Mouse (Mus musculus): ENCODE data around the gene Zc3h7a. TPM values are rescaled to one million over a fixed set of nuclear protein-coding genes. Genes with fewer than 3 reads are reported as not detected.
A peak's percentile ranks its signal among the peaks of the same experiment; 100 is the strongest.

Gene Zc3h7a
- polyA plus RNA-seq (2016; fragmentation: Nextera tagmentation; extraction: Ambion mirVana): 83.7 and 88.5 TPM in 2 replicates

DNA sequence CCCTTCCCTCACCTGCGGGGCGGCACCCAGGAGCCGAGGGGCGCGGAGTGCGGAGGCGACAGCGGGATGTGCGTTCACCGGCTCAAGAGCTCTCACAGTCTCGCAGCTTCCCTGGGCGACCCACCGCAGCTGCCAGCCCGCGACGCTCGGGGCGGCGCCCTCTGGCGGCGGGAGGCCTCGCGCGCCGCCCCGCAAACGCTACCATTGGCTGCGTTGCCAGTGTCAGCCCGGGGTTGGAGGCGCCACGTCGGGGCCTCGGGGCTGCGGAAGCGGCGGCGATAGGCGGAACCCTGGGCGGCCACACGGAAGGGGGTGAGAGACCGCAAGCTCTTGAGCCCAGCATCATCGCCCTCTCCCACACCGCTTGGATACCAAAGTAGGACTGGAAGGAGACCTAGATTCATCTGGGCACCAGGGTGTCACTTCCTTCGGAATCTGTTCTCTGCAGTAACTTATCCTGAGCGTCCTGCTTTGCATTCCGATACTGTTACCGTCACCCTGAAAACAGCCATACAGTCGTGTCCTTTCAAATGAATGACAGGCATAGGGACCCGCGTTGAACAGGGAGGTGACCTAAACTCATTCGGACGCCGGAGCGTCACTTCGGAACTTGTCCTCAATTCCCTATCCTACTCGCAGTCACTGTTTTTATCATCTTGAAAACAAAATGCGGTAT, at the start of gene Zc3h7a:
Gene Zc3h7a, minus strand, starts transcription at position 186 of the 676 bp plus-strand sequence.
- H3K4me3 ChIP-seq: peak within 1 kb of the TSS; percentile 92
- 0 out of 2 replicates have a peak, but pooled peaks cover 2% of the 10 kb centered on the region for H3K9me3 ChIP-seq
- H3K27ac ChIP-seq (replicated peaks): peak within 1 kb of the TSS; percentile 90
- no peaks in the 10 kb centered on the region for H3K36me3 ChIP-seq (replicated peaks)
- H3K27me3 ChIP-seq (replicated peaks; ENCODE audit: low read depth, poor library complexity, severe bottlenecking): peaks cover 10% of the 10 kb centered on the region; the same call in 1 of the 2 replicates
- peaks cover 28% of the 10 kb centered on the region for H3K4me1 ChIP-seq
- WGBS: under 1% methylated on average over 57 of the region's 57 CpGs
- peak; percentile 95 for DNase-seq (ENCODE audit: low spot score)

DNA sequence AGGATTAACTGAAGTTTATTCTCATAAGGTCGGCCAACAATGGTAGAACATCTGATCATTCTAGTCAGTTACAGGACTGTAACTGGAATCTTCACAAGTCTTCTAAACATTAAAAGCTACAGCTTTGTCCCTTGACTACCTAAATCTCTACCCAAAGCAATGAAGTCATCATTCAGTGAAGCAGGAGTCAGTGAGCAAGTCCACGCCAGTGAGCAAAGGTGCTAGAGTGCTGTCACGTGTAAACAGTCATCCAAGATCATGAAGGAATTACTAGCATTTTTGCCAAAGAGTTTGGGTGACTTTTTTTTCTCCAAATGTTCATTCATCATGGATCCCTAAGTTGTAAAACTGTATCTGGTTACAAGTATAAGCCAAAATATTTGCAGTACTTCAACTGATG, 41.6 kb upstream of the Zc3h7a start:
- 88% methylated on average over 3 of the region's 3 CpGs for WGBS
- H3K4me1 ChIP-seq: no peaks in the 10 kb centered on the region
- no peak overlapping the region for H3K27ac ChIP-seq (replicated peaks)
- H3K36me3 ChIP-seq (replicated peaks): peaks cover 100% of the 10 kb centered on the region
- H3K4me3 ChIP-seq: no peak overlapping the region
- DNase-seq (ENCODE audit: low spot score): no peak
- no peaks in the 10 kb centered on the region for H3K9me3 ChIP-seq
- no peaks in the 10 kb centered on the region for H3K27me3 ChIP-seq (replicated peaks; ENCODE audit: low read depth, poor library complexity, severe bottlenecking)

GRCm38 (mm10) chr16:11203600-11204390, 27.6 kb upstream of the Zc3h7a start:
- Histone ChIP-seq H3K27ac (replicated peaks) (peak overlapping the region; percentile 93), H3K36me3 (replicated peaks) (peaks cover 66% of the 10 kb centered on the region), H3K4me1 (peaks cover 30% of the 10 kb centered on the region), H3K4me3 (peak overlapping the region; percentile 95), H3K27me3 (replicated peaks; ENCODE audit: low read depth, poor library complexity, severe bottlenecking) (no peaks in the 10 kb centered on the region), H3K9me3 (no peaks in the 10 kb centered on the region)
- WGBS: 10% methylated on average over 24 of the region's 24 CpGs
- no peak for DNase-seq (ENCODE audit: low spot score)

DNA sequence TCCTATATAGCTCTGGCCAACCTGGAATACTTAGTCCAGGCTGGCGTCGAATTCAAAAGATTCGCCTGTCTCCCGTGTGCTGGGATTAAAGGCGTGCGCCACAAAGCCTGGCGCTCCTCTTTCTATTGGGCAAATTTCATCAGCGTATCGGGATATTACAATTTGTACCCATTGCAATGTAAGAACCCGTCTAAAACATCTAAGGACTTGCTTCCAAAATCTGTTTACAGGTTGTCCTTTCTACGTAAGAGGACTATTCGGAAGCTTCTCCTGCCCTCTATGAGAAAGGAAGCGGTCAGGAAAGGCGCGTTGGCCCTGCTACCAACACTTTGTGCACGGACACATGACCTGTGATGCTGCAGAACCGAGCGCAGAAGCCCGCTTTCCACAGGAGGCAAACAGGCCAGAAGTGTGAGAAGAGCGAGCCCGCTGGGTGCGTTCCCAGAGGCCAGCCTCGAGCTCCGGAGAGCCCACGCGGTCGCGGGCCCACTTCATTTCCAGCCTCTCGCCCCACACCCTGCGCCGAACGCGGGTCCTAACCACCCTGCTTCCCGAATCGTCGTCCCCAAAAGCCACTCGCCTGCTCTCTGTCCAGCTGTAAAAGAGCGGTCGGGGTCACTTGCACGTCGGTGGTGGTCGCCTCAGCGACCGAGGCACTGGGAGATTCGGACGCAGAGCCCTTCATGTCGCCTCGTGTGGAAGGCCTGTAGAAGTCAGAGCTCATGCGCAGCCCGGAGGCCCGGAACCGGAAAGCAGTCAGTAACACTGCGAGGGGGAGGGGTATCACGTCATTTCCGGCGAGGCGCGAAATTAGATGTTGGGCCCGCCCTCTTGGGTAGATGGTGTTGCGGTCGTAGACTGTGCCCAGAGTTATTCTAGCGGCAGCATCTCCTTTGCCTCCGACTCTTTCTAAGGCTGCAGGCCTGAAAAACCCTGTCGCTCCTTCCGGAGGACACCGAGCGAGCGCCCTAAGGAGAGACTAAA, 26.7 kb upstream of the Zc3h7a start, which contains the start of gene Rsl1d1:
Gene Rsl1d1, minus strand, starts transcription at position 761 of the 984 bp plus-strand sequence.
- peaks cover 36% of the 10 kb centered on the region for H3K4me1 ChIP-seq
- no peaks in the 10 kb centered on the region for H3K9me3 ChIP-seq
- peak; percentile 97 for DNase-seq (ENCODE audit: low spot score)
- under 1% methylated on average over 68 of the region's 68 CpGs for whole genome bisulfite sequencing
- H3K27ac ChIP-seq (replicated peaks): peak within 1 kb of the TSS; percentile 93
- peaks cover 66% of the 10 kb centered on the region for H3K36me3 ChIP-seq (replicated peaks)
- H3K4me3 ChIP-seq: peak within 1 kb of the TSS; percentile 95
- H3K27me3 ChIP-seq (replicated peaks; ENCODE audit: low read depth, poor library complexity, severe bottlenecking): no peaks in the 10 kb centered on the region

GRCm38 (mm10) chr16:11201740-11202394, 25.7 kb upstream of the Zc3h7a start:
- H3K36me3 ChIP-seq (replicated peaks): peaks cover 67% of the 10 kb centered on the region

DNA sequence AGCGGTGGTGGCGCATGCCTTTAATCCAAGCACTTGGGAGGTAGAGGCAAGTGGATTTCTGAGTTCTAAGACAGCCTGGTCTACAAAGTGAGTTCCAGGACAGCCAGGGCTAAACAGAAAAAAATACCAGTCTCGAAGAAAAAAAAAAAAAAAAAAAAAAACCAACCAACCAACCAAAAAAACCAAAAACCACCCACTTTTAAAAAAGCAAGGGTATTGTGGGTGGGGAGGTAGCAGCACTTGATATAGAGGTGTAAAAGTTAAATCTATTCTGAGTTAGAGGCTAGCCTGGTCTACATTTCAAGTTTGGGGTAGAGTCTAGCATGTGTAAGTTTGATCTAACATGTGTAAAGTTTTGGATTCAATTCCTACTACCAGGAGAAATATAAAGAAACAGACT, 24.1 kb upstream of the Zc3h7a start:
- peaks cover 71% of the 10 kb centered on the region for H3K36me3 ChIP-seq (replicated peaks)

More at GRCm38 (mm10) chr16:11201740-11202394, 25.7 kb upstream of the Zc3h7a start:
- H3K27ac ChIP-seq (replicated peaks): peak overlapping the region; percentile 93
- no peaks in the 10 kb centered on the region for H3K27me3 ChIP-seq (replicated peaks; ENCODE audit: low read depth, poor library complexity, severe bottlenecking)
- no peak for DNase-seq (ENCODE audit: low spot score)
- H3K9me3 ChIP-seq: no peaks in the 10 kb centered on the region
- H3K4me3 ChIP-seq: peak overlapping the region; percentile 95
- 67% methylated on average over 6 of the region's 6 CpGs for WGBS
- H3K4me1 ChIP-seq: peaks cover 36% of the 10 kb centered on the region

DNA sequence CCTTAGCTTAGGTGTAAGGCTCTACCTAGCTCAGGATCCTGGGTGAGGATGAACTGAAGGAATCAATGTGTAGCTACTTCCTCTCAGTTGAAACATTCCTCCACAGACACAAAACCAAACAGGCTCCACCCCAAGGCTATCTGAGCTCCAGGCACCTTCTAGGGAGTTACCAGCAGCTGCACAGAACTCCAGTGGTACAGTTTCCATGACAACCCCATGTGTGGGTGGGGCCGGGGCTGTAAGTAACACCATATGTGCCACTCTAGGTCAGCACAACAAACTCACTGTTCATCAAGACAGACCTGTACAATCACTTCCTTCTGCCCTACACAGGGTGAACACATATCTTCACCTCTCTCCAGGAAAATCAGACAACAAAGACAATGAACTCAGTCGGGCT, 22.3 kb upstream of the Zc3h7a start:
- 0 out of 2 replicates have a peak overlapping the region, but pooled peaks have one; percentile 12 for H3K4me3 ChIP-seq
- no peaks in the 10 kb centered on the region for H3K27me3 ChIP-seq (replicated peaks; ENCODE audit: low read depth, poor library complexity, severe bottlenecking)
- peaks cover 84% of the 10 kb centered on the region for H3K36me3 ChIP-seq (replicated peaks)
- 0 out of 2 replicates have a peak overlapping the region, but pooled peaks have one; percentile 51 for H3K27ac ChIP-seq (replicated peaks)
- peak; percentile 86 for DNase-seq (ENCODE audit: low spot score)
- 44% methylated on average over 2 of the region's 2 CpGs for WGBS
- peaks cover 20% of the 10 kb centered on the region for H3K4me1 ChIP-seq
- H3K9me3 ChIP-seq: no peaks in the 10 kb centered on the region

More for the DNA sequence above, 24.1 kb upstream of the Zc3h7a start:
- Histone ChIP-seq H3K4me3 (no peak overlapping the region), H3K9me3 (no peaks in the 10 kb centered on the region), H3K27ac (replicated peaks) (no peak overlapping the region), H3K4me1 (peaks cover 35% of the 10 kb centered on the region), H3K27me3 (replicated peaks; ENCODE audit: low read depth, poor library complexity, severe bottlenecking) (no peaks in the 10 kb centered on the region)
- DNase-seq (ENCODE audit: low spot score): no peak
- WGBS: 94% methylated on average over 3 of the region's 3 CpGs

- 91% methylated on average over 4 of the region's 4 CpGs for WGBS
- Histone ChIP-seq H3K36me3 (replicated peaks) (peaks cover 99% of the 10 kb centered on the region), H3K9me3 (no peaks in the 10 kb centered on the region), H3K4me3 (no peak overlapping the region), H3K4me1 (peaks cover 20% of the 10 kb centered on the region), H3K27me3 (replicated peaks; ENCODE audit: low read depth, poor library complexity, severe bottlenecking) (no peaks in the 10 kb centered on the region), H3K27ac (replicated peaks) (no peak overlapping the region)
- DNase-seq (ENCODE audit: low spot score): no peak
Observed at GRCm38 (mm10) chr16:11197052-11197451, 20.9 kb upstream of the Zc3h7a start.

GRCm38 (mm10) chr16:11193231-11193630, 17.0 kb upstream of the Zc3h7a start:
- Histone ChIP-seq H3K36me3 (replicated peaks) (peaks cover 83% of the 10 kb centered on the region), H3K27ac (replicated peaks) (no peak overlapping the region), H3K4me3 (no peak overlapping the region), H3K9me3 (no peaks in the 10 kb centered on the region), H3K27me3 (replicated peaks; ENCODE audit: low read depth, poor library complexity, severe bottlenecking) (no peaks in the 10 kb centered on the region), H3K4me1 (peaks cover under 1% of the 10 kb centered on the region)
- no peak for DNase-seq (ENCODE audit: low spot score)
- 91% methylated on average over 2 of the region's 2 CpGs for WGBS

GRCm38 (mm10) chr16:11190150-11190549, 14.0 kb upstream of the Zc3h7a start:
- Histone ChIP-seq H3K9me3 (no peaks in the 10 kb centered on the region), H3K27ac (replicated peaks) (no peak overlapping the region), H3K27me3 (replicated peaks; ENCODE audit: low read depth, poor library complexity, severe bottlenecking) (no peaks in the 10 kb centered on the region), H3K36me3 (replicated peaks) (peaks cover 53% of the 10 kb centered on the region), H3K4me1 (no peaks in the 10 kb centered on the region), H3K4me3 (no peak overlapping the region)
- DNase-seq (ENCODE audit: low spot score): no peak
- WGBS: 89% methylated on average over 7 of the region's 7 CpGs

DNA sequence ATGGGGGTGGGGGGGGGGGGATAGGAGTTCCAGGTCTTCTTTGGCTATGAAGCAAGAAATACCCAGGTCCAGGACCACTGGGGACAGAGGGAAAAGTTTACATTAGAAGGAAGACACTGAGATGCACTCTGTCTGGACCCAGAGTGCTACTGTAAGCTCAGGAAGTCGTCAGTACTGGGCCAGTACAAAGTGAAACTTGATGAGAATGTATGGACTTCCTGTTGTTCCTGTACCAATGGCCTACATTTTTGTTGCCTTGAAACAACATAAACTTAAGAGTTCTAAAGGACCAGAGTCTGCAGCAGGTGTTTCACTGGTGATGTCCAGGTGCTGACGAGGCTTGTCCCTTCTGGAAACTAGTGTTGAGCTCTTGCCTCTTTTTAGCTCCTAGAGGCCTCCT, 1.2 kb upstream of the Zc3h7a start:
- H3K27me3 ChIP-seq (replicated peaks; ENCODE audit: low read depth, poor library complexity, severe bottlenecking): peaks cover 10% of the 10 kb centered on the region; the same call in 1 of the 2 replicates
- no peak overlapping the region; the same call in 1 of the 2 replicates for H3K4me3 ChIP-seq
- peaks cover 22% of the 10 kb centered on the region for H3K4me1 ChIP-seq
- no peak overlapping the region for H3K27ac ChIP-seq (replicated peaks)
- 0 out of 2 replicates have a peak, but pooled peaks cover 2% of the 10 kb centered on the region for H3K9me3 ChIP-seq
- 71% methylated on average over 2 of the region's 2 CpGs for WGBS
- no peaks in the 10 kb centered on the region for H3K36me3 ChIP-seq (replicated peaks)
- DNase-seq (ENCODE audit: low spot score): no peak

All from embryonic facial prominence, embryonic 10.5 days (tissue).